Mouse (Mus musculus) cortical plate, adult 2 months (tissue): Measurements from ENCODE around the gene Golga5. TPM values are rescaled to one million over a fixed set of nuclear protein-coding genes. Genes with fewer than 3 reads are reported as not detected.
A peak's percentile ranks its signal among the peaks of the same experiment; 100 is the strongest.

Experiments used
- H3K27ac ChIP-seq: fragments of 200-500 bp; 2 replicates; pipeline ENCODE4 v1.5.1; 2012; ENCODE audit warnings: low read length, control low read depth, inconsistent platforms; ENCODE audit not compliant: insufficient read depth
- H3K4me1 ChIP-seq: fragments of 200-500 bp; 2 replicates; pipeline ENCODE4 v1.6.1; 2011; ENCODE audit warnings: low read length; ENCODE audit not compliant: control insufficient read depth, insufficient read depth
- H3K4me3 ChIP-seq: fragments of 200-500 bp; 2 replicates; pipeline ENCODE4 v1.5.1; 2011; ENCODE audit warnings: mild to moderate bottlenecking, low read length, control low read depth; ENCODE audit not compliant: insufficient read depth
- CTCF ChIP-seq: fragments of 200-500 bp; IDR thresholded peaks from 2 replicates; pipeline ENCODE4 v1.5.1; 2011; ENCODE audit warnings: mild to moderate bottlenecking, control low read depth, low read length; ENCODE audit not compliant: insufficient read depth; ENCODE audit errors: extremely low read depth
- POLR2A ChIP-seq: fragments of 200-500 bp; IDR thresholded peaks from 2 replicates; pipeline ENCODE4 v1.6.1; 2011; ENCODE audit warnings: mild to moderate bottlenecking, low read length, control low read depth; ENCODE audit not compliant: insufficient read depth; ENCODE audit errors: extremely low read depth
- polyA plus RNA-seq: library from polyadenylated mRNA; depleted of rRNA; stranded (reverse); fragments of >200 nt; gene quantifications from 2 replicates; pipeline ENCODE4 v1.2.3, GENCODE M21; 2012

Gene Golga5
- polyA plus RNA-seq, 1 experiment = 23.4 TPM

GRCm38 (mm10) chr12:102442639-102443038 lies 26.3 kb upstream of the Golga5 start:
- TF ChIP-seq POLR2A (no peak), CTCF (no peak)
- Histone ChIP-seq H3K27ac (0 out of 2 replicates have a peak overlapping the region, but pooled peaks have one; percentile 69), H3K4me3 (no peak overlapping the region), H3K4me1 (peaks cover 2% of the 10 kb centered on the region; the same call in 1 of the 2 replicates)

DNA sequence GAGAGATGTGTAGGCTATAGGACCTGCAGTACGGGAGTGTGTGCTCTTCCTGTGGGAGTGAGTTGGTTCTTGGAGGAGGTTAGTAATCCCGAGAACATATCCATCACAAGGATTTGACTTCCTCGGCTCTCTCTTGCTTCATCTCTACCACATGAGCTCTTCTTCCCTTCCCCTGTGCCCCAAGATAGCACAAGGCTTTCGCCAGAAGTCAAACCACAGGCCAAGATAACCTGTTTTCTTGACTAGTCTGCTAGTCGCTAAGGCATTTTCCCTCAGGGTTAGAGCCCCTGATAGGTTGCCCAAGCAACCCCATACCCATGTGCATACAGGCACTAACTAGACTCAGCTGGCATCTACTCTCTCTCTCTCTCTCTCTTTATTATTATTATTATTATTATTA lies 25.3 kb upstream of the Golga5 start:
- TF ChIP-seq CTCF (no peak), POLR2A (no peak)
- no peak overlapping the region for H3K4me3 ChIP-seq
- no peak overlapping the region for H3K27ac ChIP-seq
- H3K4me1 ChIP-seq = no peaks in the 10 kb centered on the region

DNA sequence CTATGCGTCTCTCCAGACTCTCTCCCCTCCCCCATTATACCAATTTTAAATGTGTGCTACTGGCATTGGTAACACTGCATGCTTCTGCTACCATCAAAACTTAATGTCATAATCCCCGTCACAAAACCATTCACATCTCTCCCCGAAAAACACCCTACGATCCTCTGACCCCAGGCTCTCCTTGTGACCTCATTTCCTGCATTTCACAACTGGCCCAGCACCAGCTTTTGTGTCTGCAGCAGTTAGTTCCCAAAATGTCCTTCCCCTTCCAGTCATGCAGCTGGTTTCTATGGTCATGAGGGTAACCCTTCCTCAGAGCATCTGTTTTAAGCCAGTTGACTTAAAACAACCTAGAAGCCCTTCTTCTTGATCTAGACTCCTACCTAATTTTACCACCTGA lies 23.5 kb upstream of the Golga5 start:
- TF ChIP-seq POLR2A (no peak), CTCF (no peak)
- Histone ChIP-seq H3K4me3 (no peak overlapping the region), H3K27ac (no peak overlapping the region), H3K4me1 (no peaks in the 10 kb centered on the region)

DNA sequence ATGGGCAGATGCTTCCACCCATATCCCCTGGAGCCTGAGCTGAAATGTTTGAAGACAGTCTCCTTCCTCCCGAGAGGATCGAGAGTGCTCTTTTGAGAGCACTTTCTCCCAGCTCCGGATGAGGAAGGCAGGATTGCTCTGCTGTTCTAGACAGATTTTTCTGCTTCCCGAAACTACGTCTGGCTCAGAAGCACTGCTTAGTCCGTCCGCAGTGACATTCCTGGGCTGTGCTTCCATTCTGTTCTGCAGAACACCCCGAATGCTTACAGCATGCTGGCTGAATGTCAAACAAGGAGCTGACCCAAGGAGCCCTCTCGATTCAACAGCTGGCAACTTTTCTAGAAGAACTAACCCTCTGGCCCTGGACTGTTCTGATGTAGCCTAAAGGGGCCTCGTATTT lies 18.5 kb upstream of the Golga5 start:
- no peak for TF ChIP-seq POLR2A
- no peak for TF ChIP-seq CTCF
- H3K4me3 ChIP-seq = no peak overlapping the region
- no peaks in the 10 kb centered on the region for H3K4me1 ChIP-seq
- peak overlapping the region; percentile 22; the same call in 1 of the 2 replicates for H3K27ac ChIP-seq

- Histone ChIP-seq H3K27ac (peak overlapping the region; percentile 22), H3K4me3 (no peak overlapping the region), H3K4me1 (no peaks in the 10 kb centered on the region)
- no peak for TF ChIP-seq CTCF
- no peak for TF ChIP-seq POLR2A
These were observed 17.6 kb upstream of the Golga5 start for GRCm38 (mm10) chr12:102451126-102451851.

GRCm38 (mm10) chr12:102453581-102453980 lies 15.4 kb upstream of the Golga5 start:
- Histone ChIP-seq H3K4me3 (no peak overlapping the region), H3K4me1 (no peaks in the 10 kb centered on the region), H3K27ac (no peak overlapping the region)
- TF ChIP-seq POLR2A (no peak), CTCF (no peak)

DNA sequence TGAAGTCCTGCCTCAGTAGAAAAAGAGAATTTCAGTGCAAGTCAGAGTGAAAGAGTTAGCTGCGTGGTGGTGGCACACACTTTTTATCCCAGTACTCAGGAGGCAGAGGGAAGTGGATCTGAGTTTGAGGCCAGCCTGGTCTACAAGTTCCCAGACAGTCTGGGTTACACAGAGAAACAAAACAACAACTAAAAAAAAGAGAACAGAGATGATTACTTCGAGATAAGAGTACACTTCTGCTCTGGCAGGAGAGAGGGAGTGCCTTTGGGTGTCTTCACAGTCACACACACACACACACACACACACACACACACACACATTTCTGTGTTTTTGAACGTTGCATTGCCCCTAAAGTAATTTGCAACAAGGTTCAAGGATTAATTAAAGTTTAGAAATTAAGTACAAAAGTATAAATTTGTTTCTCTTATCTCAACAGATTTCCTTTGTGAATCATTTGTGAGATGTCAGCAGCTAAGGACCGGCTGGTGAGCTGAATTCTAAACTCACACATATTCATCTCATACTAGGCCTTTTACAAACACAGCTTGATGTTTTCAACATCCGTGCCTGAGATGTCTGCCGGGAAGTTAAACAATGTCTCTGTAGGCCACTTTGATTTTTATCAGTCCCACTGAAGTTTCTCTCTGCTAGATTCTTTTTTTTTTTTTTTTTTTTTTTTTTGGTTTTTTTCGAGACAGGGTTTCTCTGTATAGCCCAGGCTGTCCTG lies 12.3 kb upstream of the Golga5 start:
- TF ChIP-seq POLR2A (no peak), CTCF (no peak)
- no peak overlapping the region for H3K4me3 ChIP-seq
- H3K4me1 ChIP-seq = no peaks in the 10 kb centered on the region
- H3K27ac ChIP-seq = no peak overlapping the region

DNA sequence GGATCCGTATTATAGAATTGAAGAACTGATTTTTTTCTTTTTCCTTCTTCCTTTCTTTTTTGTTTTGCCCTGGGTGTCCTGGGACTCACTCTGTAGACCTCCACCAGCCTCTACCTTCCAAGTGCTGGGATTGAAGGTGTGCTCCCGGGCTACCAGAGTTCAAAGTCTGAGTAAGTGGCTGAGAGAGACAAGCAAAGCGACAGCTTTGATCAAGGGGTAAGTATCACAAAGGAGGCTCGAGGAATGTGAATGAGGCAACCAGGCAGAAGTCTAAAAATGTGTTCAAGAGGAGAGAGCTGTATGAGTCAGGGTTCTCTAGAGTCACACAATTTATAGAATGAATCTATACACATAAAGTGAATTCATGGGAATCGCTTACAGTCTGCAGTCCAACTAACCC lies 8.9 kb upstream of the Golga5 start:
- no peak for TF ChIP-seq CTCF
- TF ChIP-seq POLR2A = no peak
- H3K4me3 ChIP-seq = no peak overlapping the region
- no peaks in the 10 kb centered on the region for H3K4me1 ChIP-seq
- H3K27ac ChIP-seq = peak overlapping the region; percentile 35; the same call in 1 of the 2 replicates

DNA sequence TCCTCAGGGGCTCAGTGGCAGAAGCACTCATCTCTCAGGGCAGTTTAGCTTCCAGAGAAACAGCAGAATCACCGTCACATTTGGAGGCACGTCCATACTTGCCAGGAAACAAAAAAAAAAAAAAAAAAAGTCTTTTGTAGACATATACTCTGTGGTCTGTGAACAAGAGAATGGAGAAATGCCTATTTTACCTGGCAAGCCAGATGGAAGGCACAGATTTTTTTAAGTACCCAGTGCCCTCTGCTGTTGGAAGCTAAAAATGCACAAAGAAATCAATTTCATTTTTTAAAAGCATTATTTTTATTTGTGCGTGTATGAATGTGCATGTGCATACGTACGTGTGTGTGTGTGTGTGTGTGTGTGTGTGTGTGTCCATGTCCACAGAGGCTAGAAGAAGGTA lies 7.8 kb upstream of the Golga5 start:
- no peak overlapping the region for H3K27ac ChIP-seq
- TF ChIP-seq POLR2A = no peak
- TF ChIP-seq CTCF = peak; percentile 38; the same call in 1 of the 2 replicates
- H3K4me1 ChIP-seq = no peaks in the 10 kb centered on the region
- H3K4me3 ChIP-seq = no peak overlapping the region

- Histone ChIP-seq H3K4me1 (no peaks in the 10 kb centered on the region), H3K4me3 (no peak overlapping the region), H3K27ac (no peak overlapping the region)
- TF ChIP-seq CTCF (no peak), POLR2A (no peak)
These were observed 4.3 kb upstream of the Golga5 start for GRCm38 (mm10) chr12:102464650-102465049.
